Mouse (Mus musculus) neural tube, embryonic 11.5 days (tissue): ENCODE results near the gene Mfap1b. TPM values are rescaled to one million over a fixed set of nuclear protein-coding genes. Genes with fewer than 3 reads are reported as not detected.

ENCODE experiments used
- ATAC-seq: fragments of 200-750 bp; cut with Nextera tagmentation; 2 replicates; pipeline ENCODE4 v1.8.0; 2017; ENCODE audit warnings: moderate number of reproducible peaks, mild to moderate bottlenecking, moderate TSS enrichment, moderate library complexity; ENCODE audit not compliant: insufficient read depth, low FRiP score, low TSS enrichment
- DNase-seq: peaks from one replicate; pipeline ENCODE4 v3.0.0-alpha.2; 2015; ENCODE audit warnings: low spot score
- H3K27ac ChIP-seq: fragments of 300-500 bp; sonication (generic); 2 replicates; pipeline ENCODE4 v1.5.1; 2014; ENCODE audit warnings: low read depth, mild to moderate bottlenecking, low read length
- H3K27me3 ChIP-seq: fragments of 300-500 bp; sonication (generic); 2 replicates; pipeline ENCODE4 v1.6.1; 2014; ENCODE audit warnings: mild to moderate bottlenecking, low read length, mixed read lengths; ENCODE audit not compliant: control insufficient read depth, insufficient read depth
- H3K36me3 ChIP-seq: fragments of 300-500 bp; sonication (generic); 2 replicates; pipeline ENCODE4 v1.6.1; 2014; ENCODE audit warnings: mild to moderate bottlenecking, low read length, moderate library complexity, mixed read lengths; ENCODE audit not compliant: control insufficient read depth, insufficient read depth
- H3K4me1 ChIP-seq: fragments of 300-500 bp; sonication (generic); 2 replicates; pipeline ENCODE4 v1.6.1; 2014; ENCODE audit warnings: low read length, mixed read lengths; ENCODE audit not compliant: control insufficient read depth, insufficient read depth
- H3K4me2 ChIP-seq: fragments of 300-500 bp; sonication (generic); 2 replicates; pipeline ENCODE4 v1.6.1; 2014; ENCODE audit warnings: low read depth, mild to moderate bottlenecking, moderate library complexity
- H3K4me3 ChIP-seq: fragments of 300-500 bp; sonication (generic); 2 replicates; pipeline ENCODE4 v1.5.1; 2014; ENCODE audit warnings: low read depth, low read length
- H3K9ac ChIP-seq: fragments of 300-500 bp; sonication (generic); 2 replicates; pipeline ENCODE4 v1.6.1; 2014; ENCODE audit warnings: mild to moderate bottlenecking, low read length
- H3K9me3 ChIP-seq: fragments of 300-500 bp; sonication (generic); 2 replicates; pipeline ENCODE4 v1.6.1; 2016; ENCODE audit warnings: low read length; ENCODE audit not compliant: control insufficient read depth
- WGBS: fragments of 180-500 bp; shearing (Covaris S2); extraction: QIAGEN DNeasy Blood & Tissue Kit; methylation state at CpG from one replicate; pipeline ENCODE4 v1.1.7; 2014; 5-methylcytosine and 5-hydroxymethylcytosine counted together
- polyA plus RNA-seq: library from polyadenylated mRNA; unstranded; fragments of >200 nt; fragmentation: Nextera tagmentation; extraction: Ambion mirVana; gene quantifications from 2 replicates; pipeline ENCODE4 v1.2.1, GENCODE M21; 2014

Mfap1b gene
- polyA plus RNA-seq, 1 experiment from 2014 or later = 71.8 TPM

GRCm38 (mm10) chr2:121439746-121440145 is 34.1 kb downstream of the Mfap1b start:
- Histone ChIP-seq H3K27me3 (peaks cover 18% of the 10 kb centered on the region), H3K4me1 (peaks cover 9% of the 10 kb centered on the region), H3K9ac (no peak overlapping the region), H3K9me3 (no peaks in the 10 kb centered on the region), H3K27ac (no peak overlapping the region), H3K4me3 (no peak overlapping the region), H3K36me3 (peaks cover 7% of the 10 kb centered on the region), H3K4me2 (no peak overlapping the region)
- 77% methylated on average over 4 of the region's 4 CpGs for WGBS
- ATAC-seq = no peak
- no peak for DNase-seq

GRCm38 (mm10) chr2:121434854-121435253 is 39.0 kb downstream of the Mfap1b start:
- Histone ChIP-seq H3K36me3 (peaks cover 35% of the 10 kb centered on the region), H3K4me3 (no peak overlapping the region), H3K4me1 (no peaks in the 10 kb centered on the region), H3K4me2 (no peak overlapping the region), H3K27me3 (no peaks in the 10 kb centered on the region), H3K27ac (no peak overlapping the region), H3K9ac (no peak overlapping the region), H3K9me3 (no peaks in the 10 kb centered on the region)
- DNase-seq = no peak
- ATAC-seq = no peak
- WGBS = 97% methylated on average over 1 of the region's 1 CpGs

GRCm38 (mm10) chr2:121425890-121426289 is 48.0 kb downstream of the Mfap1b start:
- DNase-seq = no peak
- Histone ChIP-seq H3K4me3 (no peak overlapping the region), H3K4me1 (no peaks in the 10 kb centered on the region), H3K4me2 (no peak overlapping the region), H3K27ac (no peak overlapping the region), H3K9me3 (no peaks in the 10 kb centered on the region), H3K36me3 (peaks cover 22% of the 10 kb centered on the region), H3K27me3 (no peaks in the 10 kb centered on the region), H3K9ac (no peak overlapping the region)
- WGBS = 94% methylated on average over 2 of the region's 2 CpGs
- no peak for ATAC-seq

DNA sequence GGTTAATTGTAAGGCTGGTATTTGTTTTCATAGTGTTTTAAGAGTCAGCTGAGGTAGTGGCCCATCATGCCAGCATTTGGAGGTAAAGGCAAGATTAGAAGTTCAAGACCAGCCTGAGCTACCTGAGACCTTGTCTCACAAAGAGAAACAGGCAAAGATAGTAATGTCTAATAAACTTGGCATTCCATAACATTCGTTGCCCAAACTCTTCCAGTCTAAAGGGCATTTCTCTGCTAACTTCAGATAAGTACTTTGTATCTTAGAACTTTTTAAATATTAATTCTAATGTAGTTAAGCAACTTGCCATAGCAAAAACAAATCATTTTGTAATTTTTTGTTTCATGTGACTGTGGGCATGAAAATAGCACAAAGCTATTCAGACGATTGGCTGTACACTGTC is 50.7 kb downstream of the Mfap1b start:
- H3K4me2 ChIP-seq = no peak overlapping the region
- no peaks in the 10 kb centered on the region for H3K4me1 ChIP-seq
- H3K4me3 ChIP-seq = no peak overlapping the region
- no peaks in the 10 kb centered on the region for H3K9me3 ChIP-seq
- ATAC-seq (no peak), DNase-seq (no peak)
- H3K27me3 ChIP-seq = no peaks in the 10 kb centered on the region
- WGBS = 89% methylated on average over 2 of the region's 2 CpGs
- no peak overlapping the region for H3K27ac ChIP-seq
- peaks cover 17% of the 10 kb centered on the region for H3K36me3 ChIP-seq
- H3K9ac ChIP-seq = no peak overlapping the region

GRCm38 (mm10) chr2:121418476-121418875 is 55.4 kb downstream of the Mfap1b start:
- no peak overlapping the region for H3K27ac ChIP-seq
- no peak overlapping the region for H3K4me3 ChIP-seq
- no peak overlapping the region for H3K4me2 ChIP-seq
- peaks cover 4% of the 10 kb centered on the region; the same call in 1 of the 2 replicates for H3K36me3 ChIP-seq
- ATAC-seq = no peak
- H3K27me3 ChIP-seq = no peaks in the 10 kb centered on the region
- H3K9me3 ChIP-seq = no peaks in the 10 kb centered on the region
- DNase-seq = no peak
- H3K9ac ChIP-seq = no peak overlapping the region
- 96% methylated on average over 3 of the region's 3 CpGs for WGBS
- peaks cover 16% of the 10 kb centered on the region for H3K4me1 ChIP-seq

DNA sequence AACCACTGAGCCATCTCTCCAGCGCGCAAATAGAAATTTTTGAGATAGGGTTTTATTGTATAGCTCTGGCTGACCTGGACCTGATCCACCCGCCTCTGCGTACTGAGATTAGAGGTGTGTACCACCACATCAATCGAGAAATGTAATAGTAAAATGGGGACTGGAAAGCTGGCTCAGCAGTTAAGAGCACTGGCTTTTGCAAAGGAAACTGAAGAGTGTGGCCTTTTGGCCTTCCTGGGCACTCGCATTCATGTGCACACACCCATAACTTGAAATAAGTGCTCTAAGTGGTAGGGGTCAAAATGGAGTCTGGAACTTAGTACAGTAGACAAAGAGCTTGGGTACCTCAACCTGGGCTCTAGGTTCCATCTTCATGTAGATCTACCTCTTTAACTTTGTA is 57.5 kb downstream of the Mfap1b start:
- Histone ChIP-seq H3K4me1 (peaks cover 21% of the 10 kb centered on the region), H3K4me3 (no peak overlapping the region), H3K36me3 (no peaks in the 10 kb centered on the region), H3K9me3 (no peaks in the 10 kb centered on the region), H3K4me2 (peak overlapping the region; percentile 12; the same call in 1 of the 2 replicates), H3K27ac (no peak overlapping the region), H3K9ac (no peak overlapping the region), H3K27me3 (no peaks in the 10 kb centered on the region)
- DNase-seq (no peak), ATAC-seq (no peak)
- 93% methylated on average over 6 of the region's 6 CpGs for WGBS

- no peaks in the 10 kb centered on the region for H3K36me3 ChIP-seq
- no peaks in the 10 kb centered on the region for H3K27me3 ChIP-seq
- H3K9me3 ChIP-seq = no peaks in the 10 kb centered on the region
- DNase-seq (no peak), ATAC-seq (no peak)
- H3K27ac ChIP-seq = no peak overlapping the region
- WGBS = 92% methylated on average over 3 of the region's 3 CpGs
- H3K9ac ChIP-seq = no peak overlapping the region
- H3K4me2 ChIP-seq = peak overlapping the region; percentile 70
- H3K4me3 ChIP-seq = peak overlapping the region; percentile 65
- peaks cover 21% of the 10 kb centered on the region for H3K4me1 ChIP-seq
Measured at GRCm38 (mm10) chr2:121415591-121415990, 58.3 kb downstream of the Mfap1b start.

DNA sequence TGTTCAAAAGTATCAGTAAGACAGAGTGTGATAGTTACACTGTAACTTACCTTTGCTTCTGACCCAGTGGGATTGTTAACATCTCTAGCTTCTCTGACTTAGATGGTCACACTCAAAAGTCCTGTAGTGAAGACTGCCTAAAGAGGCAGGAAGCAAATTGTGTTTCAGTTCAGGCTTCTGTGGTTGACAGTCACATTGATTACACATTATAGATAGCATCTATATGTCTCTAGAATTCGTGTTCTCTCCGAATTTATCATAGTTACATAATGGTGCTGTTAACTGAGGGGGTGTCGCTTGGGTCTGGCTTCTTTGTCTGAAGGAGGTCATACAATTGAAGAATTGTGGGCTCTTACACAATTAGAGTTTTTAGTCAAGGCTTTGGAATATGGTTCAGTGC is 58.8 kb downstream of the Mfap1b start:
- H3K4me2 ChIP-seq = peak overlapping the region; percentile 70
- no peaks in the 10 kb centered on the region for H3K36me3 ChIP-seq
- H3K9ac ChIP-seq = peak overlapping the region; percentile 42
- 52% methylated on average over 3 of the region's 3 CpGs for WGBS
- DNase-seq = no peak
- peak overlapping the region; percentile 65 for H3K4me3 ChIP-seq
- ATAC-seq = no peak
- H3K9me3 ChIP-seq = no peaks in the 10 kb centered on the region
- H3K27ac ChIP-seq = no peak overlapping the region
- H3K27me3 ChIP-seq = no peaks in the 10 kb centered on the region
- H3K4me1 ChIP-seq = peaks cover 21% of the 10 kb centered on the region

GRCm38 (mm10) chr2:121414139-121414685 is 59.7 kb downstream of the Mfap1b start:
- H3K9ac ChIP-seq = peak overlapping the region; percentile 83
- WGBS = under 1% methylated on average over 32 of the region's 32 CpGs
- H3K4me3 ChIP-seq = peak overlapping the region; percentile 65
- H3K9me3 ChIP-seq = no peaks in the 10 kb centered on the region
- peak overlapping the region; percentile 84 for H3K27ac ChIP-seq
- H3K36me3 ChIP-seq = no peaks in the 10 kb centered on the region
- peaks cover 21% of the 10 kb centered on the region for H3K4me1 ChIP-seq
- peak; percentile 37 for ATAC-seq
- peak overlapping the region; percentile 70 for H3K4me2 ChIP-seq
- DNase-seq = peak; percentile 46
- H3K27me3 ChIP-seq = no peaks in the 10 kb centered on the region
